Mouse (Mus musculus): ENCODE data around the gene Atxn1. TPM values are rescaled to one million over a fixed set of nuclear protein-coding genes. Genes with fewer than 3 reads are reported as not detected.

Gene Atxn1
- polyA plus RNA-seq, 1 experiment: 7.2 TPM

DNA sequence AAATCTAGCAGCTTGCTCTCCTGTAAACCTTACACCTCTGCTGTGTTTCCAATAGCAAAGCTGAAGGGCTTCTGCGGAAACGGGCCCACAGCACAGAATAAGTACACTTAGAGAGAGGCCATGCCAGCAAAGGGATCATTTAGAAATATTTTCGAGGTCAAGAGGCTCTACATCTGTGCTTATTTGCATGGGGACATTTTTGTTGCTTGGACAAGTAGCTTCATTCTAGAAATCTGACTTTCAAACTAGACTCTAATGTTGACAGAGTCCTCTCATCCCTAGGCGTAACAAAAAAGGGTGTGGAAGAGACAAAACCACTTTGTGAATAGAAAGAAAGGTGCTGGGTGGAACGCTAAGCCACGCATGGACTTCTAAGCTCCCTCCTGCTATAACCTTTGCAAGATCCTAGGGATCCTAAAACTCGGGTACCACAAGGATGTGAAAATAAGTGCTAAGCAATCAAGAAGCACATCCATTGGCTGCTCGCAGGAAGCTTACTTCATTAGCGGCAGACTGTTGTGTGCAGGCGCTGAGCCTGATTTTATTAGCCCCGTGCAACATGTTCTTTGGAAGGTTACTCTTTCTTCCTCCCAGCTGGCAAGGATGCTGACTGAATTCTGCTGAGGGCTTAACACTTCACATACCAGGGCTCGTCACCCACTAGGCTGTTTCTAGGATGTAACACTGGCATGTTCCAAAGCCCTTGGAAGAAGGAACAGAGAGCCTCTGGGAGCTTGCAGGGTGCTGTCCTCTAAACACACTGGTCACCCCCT lies 334.1 kb downstream of the Atxn1 start:
- Histone ChIP-seq H3K4me1 (ENCODE audit: control insufficient read depth, insufficient read depth, insufficient read length, low read length) (peaks cover 6% of the 10 kb centered on the region), H3K27ac (replicated peaks; ENCODE audit: low read depth, low read length) (no peak overlapping the region), H3K4me3 (ENCODE audit: insufficient read depth, low read depth, low read length) (no peak overlapping the region)

DNA sequence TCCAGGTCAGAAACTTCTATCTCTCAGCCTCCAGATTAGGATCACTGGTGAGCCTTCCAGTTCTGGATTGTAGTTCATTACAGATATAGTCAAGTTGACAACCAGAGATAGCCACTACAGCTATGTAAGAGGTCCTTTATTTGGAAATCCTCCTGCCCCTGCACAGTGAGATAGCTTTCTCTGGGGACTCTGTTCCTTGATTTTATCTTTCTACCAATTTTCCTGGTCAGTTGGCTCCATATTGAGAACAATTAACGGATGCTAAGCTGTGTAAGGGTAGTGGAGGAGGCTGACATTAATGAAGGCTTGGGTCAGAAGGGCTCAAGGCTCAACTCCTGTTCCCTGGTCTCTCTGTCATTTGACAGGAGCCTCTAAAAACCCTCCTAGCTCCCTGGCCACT lies 335.1 kb downstream of the Atxn1 start:
- H3K27ac ChIP-seq (replicated peaks; ENCODE audit: low read depth, low read length): 0 out of 2 replicates have a peak overlapping the region, but pooled peaks have one; percentile 25
- H3K4me1 ChIP-seq (ENCODE audit: control insufficient read depth, insufficient read depth, insufficient read length, low read length): peaks cover 6% of the 10 kb centered on the region
- H3K4me3 ChIP-seq (ENCODE audit: insufficient read depth, low read depth, low read length): no peak overlapping the region

DNA sequence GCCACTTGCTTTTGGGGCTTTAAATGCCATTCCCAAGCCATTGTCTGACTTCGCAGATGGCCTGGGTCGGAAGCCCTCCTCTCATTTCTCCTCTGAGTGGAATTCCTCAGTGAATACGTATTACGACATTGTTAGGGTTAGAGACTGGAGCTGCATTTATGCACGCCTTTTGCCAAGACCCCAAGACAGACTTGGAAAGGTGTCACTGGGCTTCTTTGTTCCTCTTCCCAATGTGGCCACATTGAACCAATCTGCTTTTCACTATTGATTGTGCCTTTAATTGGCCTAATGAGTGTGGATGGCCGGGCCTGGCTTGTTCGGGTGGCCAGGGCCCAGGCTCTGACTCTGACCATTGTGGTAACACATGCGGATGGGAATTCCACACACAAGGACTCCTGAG lies 336.5 kb downstream of the Atxn1 start:
- peaks cover 2% of the 10 kb centered on the region; the same call in 1 of the 2 replicates for H3K4me1 ChIP-seq (ENCODE audit: control insufficient read depth, insufficient read depth, insufficient read length, low read length)
- H3K27ac ChIP-seq (replicated peaks; ENCODE audit: low read depth, low read length): no peak overlapping the region
- no peak overlapping the region for H3K4me3 ChIP-seq (ENCODE audit: insufficient read depth, low read depth, low read length)

DNA sequence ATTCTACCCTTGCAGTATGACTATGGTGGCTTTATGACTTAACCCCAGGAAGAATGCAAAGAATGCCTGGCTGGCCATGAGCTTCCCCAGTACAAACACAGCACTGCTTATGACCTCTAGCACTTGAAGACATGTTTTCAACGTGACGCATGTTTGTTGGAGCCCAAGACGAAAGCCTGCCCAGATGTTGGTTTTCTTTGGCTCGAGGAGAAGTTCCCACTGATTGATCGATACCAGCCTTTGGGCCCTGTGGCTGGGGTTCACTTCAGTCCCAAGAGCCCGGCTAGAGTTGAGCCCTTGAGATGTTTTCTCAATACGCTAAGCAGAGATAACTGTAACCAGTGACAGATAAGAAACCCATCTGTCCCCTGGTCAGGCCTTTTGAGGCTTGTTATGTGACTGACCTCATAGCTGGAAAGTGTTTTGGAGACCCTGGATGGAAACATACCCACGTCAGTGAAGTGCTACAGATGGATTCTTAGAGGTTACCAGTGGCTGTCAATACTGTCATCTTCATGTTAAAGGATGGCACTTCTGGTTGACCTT lies 337.5 kb downstream of the Atxn1 start:
- H3K4me3 ChIP-seq (ENCODE audit: insufficient read depth, low read depth, low read length): no peak overlapping the region
- H3K27ac ChIP-seq (replicated peaks; ENCODE audit: low read depth, low read length): no peak overlapping the region
- H3K4me1 ChIP-seq (ENCODE audit: control insufficient read depth, insufficient read depth, insufficient read length, low read length): peaks cover 2% of the 10 kb centered on the region; the same call in 1 of the 2 replicates

DNA sequence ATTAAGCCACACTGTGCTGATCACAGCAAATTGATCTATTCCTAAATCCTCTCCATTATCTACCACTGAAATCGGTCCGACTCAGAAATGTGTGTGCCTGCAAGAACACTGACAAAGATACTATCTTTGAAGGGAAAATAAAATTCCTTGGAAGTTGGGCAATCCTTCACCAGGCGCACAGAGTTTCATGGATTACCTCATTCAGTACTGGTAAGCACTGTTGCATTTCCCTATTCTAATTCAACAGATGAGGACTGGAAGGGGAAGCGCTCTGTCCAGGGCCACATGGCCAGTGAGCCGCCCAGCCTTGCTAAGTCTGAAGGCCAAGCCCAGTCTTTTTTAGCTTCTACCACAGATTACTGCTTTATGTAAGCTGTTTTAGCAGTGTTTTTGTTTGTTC lies 339.1 kb downstream of the Atxn1 start:
- Histone ChIP-seq H3K4me1 (ENCODE audit: control insufficient read depth, insufficient read depth, insufficient read length, low read length) (peaks cover 5% of the 10 kb centered on the region), H3K4me3 (ENCODE audit: insufficient read depth, low read depth, low read length) (no peak overlapping the region), H3K27ac (replicated peaks; ENCODE audit: low read depth, low read length) (no peak overlapping the region)

DNA sequence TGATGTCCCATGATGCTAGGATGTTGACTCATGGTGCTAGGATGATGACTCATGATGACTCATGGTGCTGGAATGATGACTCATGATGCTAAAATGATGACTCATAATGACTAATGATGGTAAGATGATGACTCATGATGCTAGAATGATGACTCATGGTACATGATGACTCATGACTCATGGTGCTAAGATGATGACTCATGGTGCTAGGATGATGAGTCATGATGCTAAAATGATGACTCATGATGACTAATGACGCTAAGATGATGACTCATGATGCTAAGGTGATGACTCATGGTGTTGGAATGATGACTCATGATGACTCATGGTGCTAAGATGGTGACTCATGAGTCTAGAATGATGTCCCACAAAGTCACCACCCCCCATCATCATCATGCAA lies 341.0 kb downstream of the Atxn1 start:
- Histone ChIP-seq H3K4me3 (ENCODE audit: insufficient read depth, low read depth, low read length) (no peak overlapping the region), H3K4me1 (ENCODE audit: control insufficient read depth, insufficient read depth, insufficient read length, low read length) (peaks cover 5% of the 10 kb centered on the region), H3K27ac (replicated peaks; ENCODE audit: low read depth, low read length) (no peak overlapping the region)

DNA sequence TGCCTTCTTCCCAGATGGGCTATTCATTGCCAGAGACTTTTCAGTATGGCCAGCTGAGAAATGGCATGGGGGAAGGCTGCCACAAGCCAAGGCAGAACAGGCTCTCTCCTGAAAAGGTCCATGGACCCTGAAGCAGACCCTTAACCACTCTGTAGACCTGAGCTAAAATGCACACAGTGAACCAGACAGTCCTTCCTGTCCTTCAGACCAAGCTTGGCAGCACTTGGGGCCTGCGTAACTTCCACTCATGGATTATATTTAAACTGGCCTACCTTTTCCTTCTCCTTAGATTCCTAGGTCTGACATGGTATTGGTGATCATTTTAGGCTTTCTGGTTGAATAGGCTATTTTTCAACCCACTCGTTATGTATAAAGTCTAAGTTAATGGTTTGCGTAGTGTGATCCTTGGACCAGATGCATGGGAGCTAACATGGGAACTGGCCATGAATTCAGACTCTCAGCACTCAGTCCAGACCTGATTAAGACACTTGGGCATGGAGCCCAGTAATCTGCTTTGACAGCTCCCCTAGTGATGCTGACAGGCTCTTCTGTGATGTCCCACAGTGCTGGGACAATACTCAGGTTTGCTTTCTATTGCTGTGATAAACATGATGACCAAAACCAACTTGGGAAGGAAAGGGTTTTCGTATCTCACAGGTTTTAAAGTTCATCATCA lies 341.8 kb downstream of the Atxn1 start:
- Histone ChIP-seq H3K4me3 (ENCODE audit: insufficient read depth, low read depth, low read length) (no peak overlapping the region), H3K27ac (replicated peaks; ENCODE audit: low read depth, low read length) (no peak overlapping the region), H3K4me1 (ENCODE audit: control insufficient read depth, insufficient read depth, insufficient read length, low read length) (peaks cover 2% of the 10 kb centered on the region; the same call in 1 of the 2 replicates)

DNA sequence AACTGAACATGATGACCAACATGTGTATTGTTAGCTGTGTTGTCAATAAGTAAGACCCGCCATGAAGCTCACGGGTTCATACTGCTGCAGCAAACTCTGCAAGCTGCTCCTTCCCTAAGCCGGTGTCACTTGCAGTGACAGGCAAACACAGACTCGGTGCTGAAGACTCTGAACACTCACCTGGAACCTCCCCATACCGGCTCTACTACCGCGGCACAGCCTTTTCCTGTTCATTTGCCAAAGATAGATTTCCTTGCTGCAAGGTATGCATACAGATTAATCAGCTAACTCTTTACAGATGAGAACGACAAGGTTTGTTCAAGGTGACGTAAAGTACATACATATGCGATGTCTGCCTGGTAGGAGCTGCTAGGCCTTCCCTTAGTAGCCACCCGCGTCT lies 344.1 kb downstream of the Atxn1 start:
- H3K27ac ChIP-seq (replicated peaks; ENCODE audit: low read depth, low read length): no peak overlapping the region
- peaks cover 2% of the 10 kb centered on the region; the same call in 1 of the 2 replicates for H3K4me1 ChIP-seq (ENCODE audit: control insufficient read depth, insufficient read depth, insufficient read length, low read length)

DNA sequence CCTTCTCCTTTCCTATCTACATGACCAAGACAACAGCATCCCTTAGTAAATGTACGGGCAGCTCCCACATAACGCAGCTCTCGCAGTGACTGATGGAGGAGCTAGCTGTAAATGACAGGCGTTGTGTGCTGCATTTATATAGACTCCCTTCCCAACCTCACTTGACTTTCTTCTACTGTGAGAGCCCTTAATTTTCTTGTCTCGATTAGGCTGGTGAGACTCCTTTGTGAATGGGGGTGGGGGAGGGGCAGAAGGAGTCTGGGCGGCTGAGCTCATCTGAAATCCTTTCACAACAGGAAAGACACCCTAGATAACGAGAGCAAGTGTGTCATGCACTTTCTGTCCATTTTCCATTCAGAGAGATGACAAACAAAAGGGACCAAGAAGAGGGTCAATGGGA lies 344.5 kb downstream of the Atxn1 start:
- Histone ChIP-seq H3K4me1 (ENCODE audit: control insufficient read depth, insufficient read depth, insufficient read length, low read length) (peaks cover 2% of the 10 kb centered on the region), H3K27ac (replicated peaks; ENCODE audit: low read depth, low read length) (no peak overlapping the region), H3K4me3 (ENCODE audit: insufficient read depth, low read depth, low read length) (no peak overlapping the region)

More for the DNA sequence above, 344.1 kb downstream of the Atxn1 start:
- no peak overlapping the region for H3K4me3 ChIP-seq (ENCODE audit: insufficient read depth, low read depth, low read length)

DNA sequence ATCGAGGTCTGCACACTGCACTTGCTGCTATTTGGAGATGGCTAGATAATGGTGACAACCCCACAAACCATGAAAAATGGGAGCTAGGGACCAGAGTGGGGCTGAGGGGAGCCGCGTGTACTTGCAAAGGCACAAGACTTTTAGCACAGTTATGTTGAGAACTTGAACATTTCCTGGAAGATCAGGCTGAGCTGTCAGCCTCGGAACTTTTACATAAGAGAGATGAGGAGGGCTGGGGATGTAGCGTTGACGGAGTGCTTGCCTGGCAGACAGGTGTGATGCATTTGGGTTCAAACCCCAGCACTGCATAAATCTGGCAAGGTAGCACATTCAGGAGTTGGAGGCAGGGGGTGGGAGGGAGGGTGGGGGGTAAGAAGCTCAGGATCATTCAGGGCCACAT lies 346.8 kb downstream of the Atxn1 start:
- H3K4me1 ChIP-seq (ENCODE audit: control insufficient read depth, insufficient read depth, insufficient read length, low read length): peaks cover 2% of the 10 kb centered on the region
- H3K27ac ChIP-seq (replicated peaks; ENCODE audit: low read depth, low read length): no peak overlapping the region
- H3K4me3 ChIP-seq (ENCODE audit: insufficient read depth, low read depth, low read length): no peak overlapping the region

DNA sequence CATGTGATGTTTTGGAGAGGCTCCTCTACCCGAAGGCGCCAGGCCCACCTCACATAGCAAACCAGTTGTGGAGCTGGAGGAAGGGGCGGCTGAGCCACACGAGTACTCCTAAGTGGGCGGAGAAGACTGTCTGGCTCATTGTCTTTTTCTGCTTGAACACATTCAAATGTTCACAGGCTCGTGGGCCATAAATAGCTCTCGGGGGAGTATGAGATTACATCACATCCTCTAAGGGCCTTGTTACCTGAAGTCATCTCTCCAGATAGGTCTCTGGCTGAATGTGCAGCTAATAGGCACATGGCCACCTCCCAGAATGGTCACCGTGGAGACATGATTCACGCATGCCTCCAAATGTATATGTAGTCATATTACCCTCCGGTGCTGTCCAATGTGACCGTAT lies 350.0 kb downstream of the Atxn1 start:
- Histone ChIP-seq H3K4me3 (ENCODE audit: insufficient read depth, low read depth, low read length) (no peak overlapping the region), H3K4me1 (ENCODE audit: control insufficient read depth, insufficient read depth, insufficient read length, low read length) (no peaks in the 10 kb centered on the region; the same call in 1 of the 2 replicates), H3K27ac (replicated peaks; ENCODE audit: low read depth, low read length) (no peak overlapping the region)

DNA sequence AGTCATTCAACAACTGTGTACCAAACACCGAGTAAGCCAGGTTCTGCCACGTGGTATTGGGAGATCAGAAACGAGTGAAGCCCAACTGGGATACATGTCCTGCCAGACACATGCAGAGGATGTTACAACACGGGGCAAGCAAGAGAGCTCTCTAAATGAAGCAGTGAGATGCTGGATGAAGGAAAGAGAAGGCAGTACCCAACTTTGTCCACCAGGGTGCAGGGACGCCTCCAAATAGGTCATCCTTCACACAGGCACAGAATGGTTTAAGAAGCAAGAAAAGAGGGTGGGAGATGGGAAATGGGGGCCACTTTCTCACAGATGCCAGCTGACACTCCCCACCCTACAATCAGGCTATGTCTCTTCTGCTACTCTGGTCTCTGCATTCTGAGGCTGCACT lies 351.5 kb downstream of the Atxn1 start:
- Histone ChIP-seq H3K4me1 (ENCODE audit: control insufficient read depth, insufficient read depth, insufficient read length, low read length) (no peaks in the 10 kb centered on the region; the same call in 1 of the 2 replicates), H3K27ac (replicated peaks; ENCODE audit: low read depth, low read length) (no peak overlapping the region), H3K4me3 (ENCODE audit: insufficient read depth, low read depth, low read length) (no peak overlapping the region)

DNA sequence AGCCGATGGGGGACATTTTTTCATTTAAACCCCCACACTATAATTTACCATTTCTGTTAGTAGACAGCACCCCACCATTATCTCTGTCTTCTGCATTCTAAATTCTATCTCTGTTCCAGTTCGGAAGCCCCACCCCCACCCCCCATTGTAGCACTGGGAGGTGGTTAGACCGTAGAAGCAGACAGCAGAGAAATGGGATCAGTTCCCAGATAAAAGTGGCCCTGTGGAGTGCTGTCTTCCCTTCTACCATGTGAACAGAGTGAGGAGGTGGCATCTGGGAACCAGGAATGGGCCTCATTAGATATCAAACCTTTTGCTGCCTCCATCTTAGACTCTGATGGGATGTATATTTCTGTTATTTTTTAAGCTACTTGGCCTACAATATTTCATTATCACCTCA lies 353.3 kb downstream of the Atxn1 start:
- no peak overlapping the region for H3K27ac ChIP-seq (replicated peaks; ENCODE audit: low read depth, low read length)

DNA sequence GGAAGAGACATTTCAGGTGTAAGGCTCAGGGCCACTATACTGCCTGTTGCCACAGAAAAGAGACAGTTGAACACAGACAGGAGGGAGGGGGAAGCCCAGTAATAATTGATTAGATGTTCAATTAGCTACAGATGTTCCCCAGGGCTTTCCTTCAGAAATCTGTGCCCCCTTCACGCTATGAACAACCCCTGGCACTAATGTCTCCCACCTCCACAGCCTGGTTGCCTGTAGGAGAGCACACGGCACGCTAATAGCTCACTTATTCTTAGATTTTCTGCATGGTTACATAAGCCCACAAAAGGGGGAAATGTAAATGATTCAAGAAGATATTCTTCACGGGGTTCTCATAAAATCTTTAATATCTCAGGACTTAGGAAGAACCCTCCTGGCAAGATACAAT lies 355.3 kb downstream of the Atxn1 start:
- H3K4me3 ChIP-seq (ENCODE audit: insufficient read depth, low read depth, low read length): no peak overlapping the region
- no peak overlapping the region for H3K27ac ChIP-seq (replicated peaks; ENCODE audit: low read depth, low read length)
- no peaks in the 10 kb centered on the region for H3K4me1 ChIP-seq (ENCODE audit: control insufficient read depth, insufficient read depth, insufficient read length, low read length)

More for the DNA sequence above, 353.3 kb downstream of the Atxn1 start:
- Histone ChIP-seq H3K4me3 (ENCODE audit: insufficient read depth, low read depth, low read length) (no peak overlapping the region), H3K4me1 (ENCODE audit: control insufficient read depth, insufficient read depth, insufficient read length, low read length) (no peaks in the 10 kb centered on the region; the same call in 1 of the 2 replicates)

DNA sequence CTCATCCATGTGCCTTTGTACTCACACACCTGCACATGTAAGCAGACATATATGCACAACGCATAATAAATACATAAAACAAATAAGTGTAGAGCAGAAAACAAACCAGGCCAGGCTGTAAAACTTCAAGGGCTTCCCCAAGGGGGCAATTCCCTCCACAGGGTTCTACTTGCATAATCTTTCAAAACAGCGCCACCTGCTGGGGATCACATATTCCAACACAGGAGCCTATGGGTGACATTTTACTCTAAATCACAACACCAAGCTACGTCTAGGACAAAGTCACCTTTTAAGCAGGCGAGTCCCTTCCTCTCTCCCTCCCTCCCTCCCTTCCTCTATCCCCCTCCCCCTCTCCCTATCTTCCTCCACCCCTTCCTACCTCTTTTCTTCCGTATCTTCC lies 356.2 kb downstream of the Atxn1 start:
- no peak overlapping the region for H3K4me3 ChIP-seq (ENCODE audit: insufficient read depth, low read depth, low read length)
- no peaks in the 10 kb centered on the region for H3K4me1 ChIP-seq (ENCODE audit: control insufficient read depth, insufficient read depth, insufficient read length, low read length)
- no peak overlapping the region for H3K27ac ChIP-seq (replicated peaks; ENCODE audit: low read depth, low read length)

Data from brown adipose tissue, adult 24 weeks (tissue).